8 mouse cellular contexts compared by ENCODE assay signal in the genomic region with DNA sequence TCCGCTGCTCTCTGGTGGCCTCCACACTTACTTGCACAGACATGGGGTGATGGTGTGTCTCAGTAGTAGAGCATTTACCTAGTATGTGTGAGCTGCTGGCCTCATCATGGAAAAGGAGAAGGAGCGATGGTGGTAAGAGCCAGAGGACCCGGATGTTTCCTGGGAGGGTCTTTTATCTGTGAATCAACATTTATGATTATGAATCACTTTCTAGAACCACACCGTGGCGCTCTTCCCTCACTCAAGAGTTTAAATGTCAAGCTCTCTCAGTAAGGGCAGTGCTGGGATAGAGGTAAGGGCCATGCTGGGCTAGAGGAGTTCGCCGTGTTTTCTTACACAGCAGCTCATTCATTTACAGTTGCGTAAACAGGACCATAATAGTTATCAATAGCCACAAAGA. TPM values are rescaled to one million over a fixed set of nuclear protein-coding genes. Genes with fewer than 3 reads are reported as not detected.
DNase-seq lines count a peak whose midpoint lies in the region; ATAC-seq and TF ChIP-seq lines count a peak whose summit lies in the region.

No protein-coding gene starts in this region.

- H3K9ac ChIP-seq in forebrain, embryonic 14.5 days (ENCODE audit: low read length), result no peak overlapping the region
- H3K9ac ChIP-seq in forebrain, embryonic 15.5 days (replicated peaks), result no peak overlapping the region
- no peak overlapping the region for H3K9ac ChIP-seq in limb, embryonic 11.5 days (ENCODE audit: low read length)
- no peak overlapping the region for H3K9ac ChIP-seq in forebrain, embryonic 13.5 days

- in situ Hi-C loops in Patski (cut with MboI; ENCODE audit: low pct_unique_long_range_greater_than_20kb), result loop anchor here (5.0 kb wide), 2 partner anchors 550 to 600 kb away; no protein-coding TSS in a partner anchor

- no peaks in the 10 kb centered on the region for H3K36me3 ChIP-seq in forebrain, embryonic 14.5 days (ENCODE audit: control insufficient read depth, insufficient read depth, low read length)
- no peaks in the 10 kb centered on the region for H3K36me3 ChIP-seq in forebrain, embryonic 15.5 days
- H3K36me3 ChIP-seq in limb, embryonic 11.5 days (ENCODE audit: control insufficient read depth, insufficient read depth, low read length), result no peaks in the 10 kb centered on the region
- H3K36me3 ChIP-seq in limb, embryonic 10.5 days, result no peaks in the 10 kb centered on the region
- no peaks in the 10 kb centered on the region for H3K36me3 ChIP-seq in forebrain, embryonic 13.5 days (ENCODE audit: poor library complexity, severe bottlenecking)

- no peaks in the 10 kb centered on the region for H3K27me3 ChIP-seq in forebrain, embryonic 14.5 days (replicated peaks; ENCODE audit: control insufficient read depth, insufficient read depth, low read length)
- H3K27me3 ChIP-seq in forebrain, embryonic 15.5 days, result no peaks in the 10 kb centered on the region
- no peaks in the 10 kb centered on the region for H3K27me3 ChIP-seq in limb, embryonic 11.5 days (ENCODE audit: control insufficient read depth, insufficient read depth, low read length)
- no peaks in the 10 kb centered on the region for H3K27me3 ChIP-seq in limb, embryonic 10.5 days (ENCODE audit: low read depth, poor library complexity, severe bottlenecking)
- H3K27me3 ChIP-seq in Patski, result peaks cover 14% of the 10 kb centered on the region
- no peaks in the 10 kb centered on the region for H3K27me3 ChIP-seq in forebrain, embryonic 13.5 days

- H3K4me3 ChIP-seq in forebrain, embryonic 14.5 days (ENCODE audit: low read depth, low read length), result no peak overlapping the region
- H3K4me3 ChIP-seq in forebrain, embryonic 15.5 days, result no peak overlapping the region
- H3K4me3 ChIP-seq in limb, embryonic 11.5 days (ENCODE audit: low read depth, low read length), result no peak overlapping the region
- H3K4me3 ChIP-seq in limb, embryonic 10.5 days, result no peak overlapping the region
- no peak overlapping the region for H3K4me3 ChIP-seq in forebrain, embryonic 13.5 days

- H3K4me2 ChIP-seq in forebrain, embryonic 14.5 days (ENCODE audit: low read length), result no peak overlapping the region
- no peak overlapping the region for H3K4me2 ChIP-seq in forebrain, embryonic 15.5 days (replicated peaks)
- H3K4me2 ChIP-seq in limb, embryonic 11.5 days (ENCODE audit: low read depth, severe bottlenecking), result no peak overlapping the region
- no peak overlapping the region for H3K4me2 ChIP-seq in forebrain, embryonic 13.5 days

- no peaks in the 10 kb centered on the region for H3K9me3 ChIP-seq in forebrain, embryonic 14.5 days (replicated peaks; ENCODE audit: control insufficient read depth, low read length)
- H3K9me3 ChIP-seq in forebrain, embryonic 15.5 days, result no peaks in the 10 kb centered on the region
- H3K9me3 ChIP-seq in limb, embryonic 11.5 days (ENCODE audit: control insufficient read depth, low read length), result no peaks in the 10 kb centered on the region
- H3K9me3 ChIP-seq in limb, embryonic 10.5 days (replicated peaks), result no peaks in the 10 kb centered on the region
- no peaks in the 10 kb centered on the region for H3K9me3 ChIP-seq in forebrain, embryonic 13.5 days (replicated peaks)

- H3K4me1 ChIP-seq in forebrain, embryonic 14.5 days (ENCODE audit: control insufficient read depth, insufficient read depth, low read length), result no peaks in the 10 kb centered on the region
- no peaks in the 10 kb centered on the region for H3K4me1 ChIP-seq in forebrain, embryonic 15.5 days
- H3K4me1 ChIP-seq in limb, embryonic 11.5 days (ENCODE audit: control insufficient read depth, insufficient read depth, low read length), result no peaks in the 10 kb centered on the region
- no peaks in the 10 kb centered on the region for H3K4me1 ChIP-seq in limb, embryonic 10.5 days
- no peaks in the 10 kb centered on the region for H3K4me1 ChIP-seq in forebrain, embryonic 13.5 days

- POLR2A ChIA-PET in Patski (lab: Charles Lee), result no interaction called here

- no peak overlapping the region for H3K27ac ChIP-seq in forebrain, embryonic 14.5 days (ENCODE audit: low read depth, low read length)
- H3K27ac ChIP-seq in forebrain, embryonic 15.5 days (replicated peaks), result no peak overlapping the region
- H3K27ac ChIP-seq in limb, embryonic 11.5 days (replicated peaks; ENCODE audit: low read depth, low read length), result no peak overlapping the region
- H3K27ac ChIP-seq in limb, embryonic 10.5 days, result no peak overlapping the region
- H3K27ac ChIP-seq in forebrain, embryonic 13.5 days, result no peak overlapping the region

- CTCF ChIA-PET in Patski (lab: Charles Lee), result interaction anchor here (1.0 to 1.4 kb wide), 3 partner anchors 431 to 642 kb away, joined by 3 to 4 read pairs (median 3); no protein-coding TSS in a partner anchor

- no peak for ATAC-seq in forebrain, embryonic 14.5 days
- no peak; the same call in 1 of the 2 replicates for ATAC-seq in forebrain, embryonic 15.5 days (replicated peaks)
- no peak for ATAC-seq in limb, embryonic 11.5 days (ENCODE audit: insufficient number of reproducible peaks, low FRiP score, low TSS enrichment, low read depth)
- no peak for ATAC-seq in Patski
- no peak for ATAC-seq in CD4-positive, CD25-positive, alpha-beta regulatory T cell, adult 4 months
- ATAC-seq in forebrain, embryonic 13.5 days, result no peak

- peak; percentile 70 for DNase-seq in forebrain, embryonic 14.5 days (ENCODE audit: low spot score)
- peak; percentile 39 for DNase-seq in limb, embryonic 11.5 days (ENCODE audit: low spot score)
- DNase-seq in limb, embryonic 10.5 days (ENCODE audit: low spot score), result no peak
- DNase-seq in Patski (ENCODE audit: low read depth, low spot score), result no peak
- DNase-seq in kidney, postnatal 4 days, result peak; percentile 64 to 71

- WGBS in forebrain, embryonic 14.5 days, result 69% methylated on average over 8 of the region's 8 CpGs
- WGBS in forebrain, embryonic 15.5 days, result 68% methylated on average over 8 of the region's 8 CpGs
- 62% methylated on average over 8 of the region's 8 CpGs for WGBS in limb, embryonic 11.5 days
- 75% methylated on average over 8 of the region's 8 CpGs for WGBS in limb, embryonic 10.5 days
- 64% methylated on average over 8 of the region's 8 CpGs for WGBS in forebrain, embryonic 13.5 days

- TF ChIP-seq CTCF in Patski (IDR thresholded peaks at IDR 0.05), result peak; percentile 55

RNA-seq across cellular contexts. Expression of gene Kctd3, which starts 19.2 kb away (rescaled TPM):
- 34.0 and 39.6 TPM in 2 replicates for polyA plus RNA-seq in forebrain, embryonic 14.5 days (2014; fragmentation: Nextera tagmentation; extraction: Ambion mirVana)
- polyA plus RNA-seq in forebrain, embryonic 15.5 days (2015; fragmentation: Nextera tagmentation; extraction: Ambion mirVana), result 44.8 and 45.1 TPM in 2 replicates
- polyA plus RNA-seq in limb, embryonic 11.5 days (2014; fragmentation: Nextera tagmentation; extraction: Ambion mirVana), result 37.6 and 38.2 TPM in 2 replicates
- polyA plus RNA-seq in limb, embryonic 10.5 days (2016; fragmentation: Nextera tagmentation; extraction: Ambion mirVana), result 28.5 and 32.6 TPM in 2 replicates
- polyA plus RNA-seq in Patski (2021), result 34.8 TPM
- 1 to 10 TPM; 5.9 to 8.2 TPM for polyA plus RNA-seq in CD4-positive, CD25-positive, alpha-beta regulatory T cell, adult 4 months (2017; shearing (Covaris generic))
- 31.8 and 34.4 TPM in 2 replicates for polyA plus RNA-seq in forebrain, embryonic 13.5 days (2015; fragmentation: Nextera tagmentation; extraction: Ambion mirVana)

Comparison
In these comparisons a context has a peak if more than half of its experiments do, and no peak if none do; other contexts are left out.
1. DNase-seq: peak in forebrain, embryonic 14.5 days (single experiment), limb, embryonic 11.5 days (single experiment) and kidney, postnatal 4 days (2 of 2); none in limb, embryonic 10.5 days (single experiment) and Patski (single experiment).